Mouse (Mus musculus) lung, embryonic 16.5 days (tissue): ENCODE measurements around the gene Ppil6. TPM values are rescaled to one million over a fixed set of nuclear protein-coding genes. Genes with fewer than 3 reads are reported as not detected.

Experiments
- ATAC-seq: fragments of 200-750 bp; cut with Nextera tagmentation; 2 replicates; pipeline ENCODE4 v1.8.0; 2017; ENCODE audit warnings: low read depth, mild to moderate bottlenecking, moderate library complexity
- H3K27ac ChIP-seq: fragments of 300-500 bp; sonication (generic); 2 replicates; pipeline ENCODE4 v1.5.1; 2014; ENCODE audit warnings: mild to moderate bottlenecking, control low read depth, low read length
- H3K27me3 ChIP-seq: fragments of 300-500 bp; sonication (generic); 2 replicates; pipeline ENCODE4 v1.6.1; 2014; ENCODE audit warnings: low read depth, low read length, mixed read lengths; ENCODE audit not compliant: control insufficient read depth, insufficient read depth
- H3K36me3 ChIP-seq: fragments of 300-500 bp; sonication (generic); 2 replicates; pipeline ENCODE4 v1.6.1; 2014; ENCODE audit warnings: low read length; ENCODE audit not compliant: control insufficient read depth, insufficient read depth
- H3K4me1 ChIP-seq: fragments of 300-500 bp; sonication (generic); replicated peaks from 2 replicates; pipeline ENCODE4 v1.6.1; 2014; ENCODE audit warnings: low read length, mixed read lengths; ENCODE audit not compliant: control insufficient read depth, insufficient read depth
- H3K4me2 ChIP-seq: fragments of 300-500 bp; sonication (generic); 2 replicates; pipeline ENCODE4 v1.6.1; 2014; ENCODE audit warnings: low read depth, low read length, control low read depth
- H3K4me3 ChIP-seq: fragments of 300-500 bp; sonication (generic); 2 replicates; pipeline ENCODE4 v1.5.1; 2014; ENCODE audit warnings: mild to moderate bottlenecking, low read length, control low read depth
- H3K9ac ChIP-seq: fragments of 300-500 bp; sonication (generic); 2 replicates; pipeline ENCODE4 v1.6.1; 2014; ENCODE audit warnings: low read length, control low read depth
- H3K9me3 ChIP-seq: fragments of 300-500 bp; sonication (generic); 2 replicates; pipeline ENCODE4 v1.6.1; 2016; ENCODE audit warnings: low read length; ENCODE audit not compliant: control insufficient read depth
- WGBS: fragments of 180-500 bp; shearing (Covaris S2); extraction: QIAGEN DNeasy Blood & Tissue Kit; methylation state at CpG from one replicate; pipeline ENCODE4 v1.1.7; 2014; 5-methylcytosine and 5-hydroxymethylcytosine counted together
- polyA plus RNA-seq: library from polyadenylated mRNA; unstranded; fragments of >200 nt; fragmentation: Nextera tagmentation; extraction: Ambion mirVana; gene quantifications from 2 replicates; pipeline ENCODE4 v1.2.1, GENCODE M21; 2015

Gene Ppil6
- polyA plus RNA-seq: 4.0 and 6.4 TPM in 2 replicates

DNA sequence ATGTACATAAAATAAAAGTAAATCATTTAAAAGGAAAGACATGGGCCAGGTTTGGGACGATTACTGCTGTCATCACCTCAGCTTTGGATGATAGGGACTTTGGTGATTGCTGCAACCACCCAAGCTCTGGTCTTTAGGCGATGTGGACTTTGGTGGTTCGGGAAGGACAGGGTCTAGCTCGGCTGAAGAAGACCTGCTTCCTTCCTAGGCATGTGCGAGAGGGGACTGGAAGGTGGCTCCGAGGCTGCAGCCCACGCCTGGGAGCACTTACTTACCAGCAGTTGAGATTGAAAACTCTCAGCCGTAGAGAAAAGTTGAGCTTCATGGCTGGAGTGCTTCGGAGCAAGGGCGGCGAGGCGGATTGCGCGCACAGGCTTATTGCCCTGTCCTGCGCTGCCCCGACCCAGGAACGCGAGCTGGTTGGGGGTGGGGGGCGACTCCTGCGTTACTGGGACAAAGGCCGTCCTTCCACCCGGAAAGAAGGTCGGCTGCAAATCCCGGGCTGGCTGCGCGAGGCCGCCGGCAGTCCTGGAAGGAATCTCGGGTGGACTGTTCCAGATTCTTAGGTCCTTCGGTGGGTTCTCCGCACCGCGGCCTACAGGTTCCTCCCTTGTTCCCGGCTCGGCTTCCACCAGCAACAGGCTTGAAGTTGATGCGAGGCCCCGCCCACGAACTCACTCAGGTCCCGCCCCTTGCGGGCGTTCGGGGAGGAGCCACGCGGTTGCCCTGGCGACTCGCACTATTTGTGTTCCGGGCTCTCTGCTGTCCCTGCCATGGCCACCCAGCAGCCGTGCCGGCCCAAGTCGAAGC lies at the start of gene Ppil6, which contains the start of gene Smpd2:
Gene Ppil6, plus strand, starts transcription at position 732 of the 810 bp plus-strand sequence.
Gene Smpd2, minus strand, starts transcription at position 662 of the 810 bp plus-strand sequence.
- under 1% methylated on average over 50 of the region's 50 CpGs for WGBS
- Histone ChIP-seq H3K9ac (peak within 1 kb of the TSS; percentile 82), H3K36me3 (peaks cover 23% of the 10 kb centered on the region)

DNA sequence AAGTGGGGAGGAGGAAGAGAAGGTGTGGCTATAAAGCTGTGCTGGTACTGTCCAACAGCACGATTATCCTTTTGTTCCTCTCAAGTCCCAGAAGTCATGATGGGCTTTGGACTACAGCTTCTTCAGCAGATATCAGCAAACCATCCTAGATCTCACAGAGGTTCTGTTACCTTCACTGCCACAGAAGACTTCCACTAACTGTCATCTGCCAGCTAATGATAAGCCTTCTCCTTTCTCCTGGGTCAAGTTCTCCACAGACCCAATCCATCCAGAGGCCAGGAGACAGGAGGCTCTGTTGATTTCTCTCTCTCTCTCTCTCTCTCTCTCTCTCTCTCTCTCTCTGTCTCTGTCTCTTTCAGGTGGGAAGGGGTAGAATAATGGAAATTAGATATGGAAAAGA lies 42.0 kb upstream of the Ppil6 start:
- H3K9me3 ChIP-seq: no peaks in the 10 kb centered on the region
- H3K27me3 ChIP-seq: no peaks in the 10 kb centered on the region
- H3K36me3 ChIP-seq: 0 out of 2 replicates have a peak, but pooled peaks cover 6% of the 10 kb centered on the region
- H3K4me1 ChIP-seq: peaks cover 7% of the 10 kb centered on the region; the same call in 1 of the 2 replicates
- no peak overlapping the region for H3K9ac ChIP-seq
- H3K4me3 ChIP-seq: no peak overlapping the region
- no peak overlapping the region for H3K27ac ChIP-seq
- WGBS: 50% methylated on average over 1 of the region's 1 CpGs
- H3K4me2 ChIP-seq: no peak overlapping the region
- no peak for ATAC-seq

More for the DNA sequence above, at the start of gene Ppil6, which contains the start of gene Smpd2:
- Histone ChIP-seq H3K4me3 (peak within 1 kb of the TSS; percentile 77), H3K27ac (peak within 1 kb of the TSS; percentile 88), H3K27me3 (no peaks in the 10 kb centered on the region), H3K4me2 (peak within 1 kb of the TSS; percentile 100), H3K4me1 (peaks cover 17% of the 10 kb centered on the region), H3K9me3 (no peaks in the 10 kb centered on the region)
- peak; percentile 95 for ATAC-seq

DNA sequence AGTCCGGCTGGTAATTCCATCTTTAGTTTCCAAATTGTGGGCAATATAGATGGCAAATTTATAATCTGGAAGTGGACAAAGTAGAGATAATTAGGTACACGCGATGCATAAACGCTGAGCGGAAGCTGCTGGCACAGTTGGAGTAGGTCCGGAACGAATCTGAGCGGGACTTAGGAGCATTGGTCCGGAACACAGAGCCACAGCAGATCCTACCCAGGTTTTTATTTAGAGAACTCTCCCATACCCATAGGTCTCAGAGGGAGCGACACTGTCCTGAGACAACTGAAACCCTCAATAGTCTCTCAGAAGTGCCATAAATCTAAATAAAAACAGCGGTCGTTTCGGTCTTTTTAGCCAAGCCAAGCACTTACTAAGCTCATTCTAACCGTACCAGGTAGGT lies 40.6 kb upstream of the Ppil6 start:
- Histone ChIP-seq H3K36me3 (0 out of 2 replicates have a peak, but pooled peaks cover 6% of the 10 kb centered on the region), H3K9me3 (no peaks in the 10 kb centered on the region), H3K27ac (peak overlapping the region; percentile 73), H3K27me3 (no peaks in the 10 kb centered on the region), H3K4me3 (peak overlapping the region; percentile 84), H3K4me2 (peak overlapping the region; percentile 82), H3K9ac (peak overlapping the region; percentile 89), H3K4me1 (peaks cover 7% of the 10 kb centered on the region; the same call in 1 of the 2 replicates)
- peak; percentile 64 for ATAC-seq
- WGBS: 8% methylated on average over 14 of the region's 14 CpGs

DNA sequence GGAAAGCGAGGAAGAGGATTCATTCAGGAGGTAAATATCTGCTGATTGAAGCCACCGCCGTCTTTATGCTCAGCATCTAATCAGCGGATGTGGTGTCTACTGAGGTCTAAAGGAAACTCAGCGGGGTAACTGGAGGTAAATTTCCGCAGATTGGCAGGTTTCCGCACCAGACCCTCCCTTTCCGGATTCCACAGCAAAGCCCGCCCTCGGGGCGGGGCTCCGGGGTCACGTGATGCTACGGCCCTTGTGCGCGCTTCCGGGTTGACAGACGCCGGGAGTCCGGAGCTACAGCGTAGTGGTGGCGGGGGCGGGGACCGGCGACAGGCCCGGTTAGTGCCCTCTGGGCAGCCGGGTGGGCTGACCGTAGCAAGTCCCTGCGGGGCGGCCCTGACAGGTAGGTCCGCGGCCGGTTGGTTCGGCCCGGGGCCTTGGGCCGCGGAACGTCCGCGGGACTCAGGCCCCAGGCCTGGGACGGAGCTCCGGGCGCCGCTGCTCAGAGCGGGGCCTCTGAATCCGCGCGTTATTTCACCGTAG lies 40.0 kb upstream of the Ppil6 start, which contains the start of gene Zbtb24:
Gene Zbtb24, plus strand, starts transcription at position 247 of the 534 bp plus-strand sequence.
- under 1% methylated on average over 49 of the region's 49 CpGs for WGBS
- Histone ChIP-seq H3K4me3 (peak within 1 kb of the TSS; percentile 84), H3K36me3 (0 out of 2 replicates have a peak, but pooled peaks cover 8% of the 10 kb centered on the region), H3K4me1 (peaks cover 7% of the 10 kb centered on the region; the same call in 1 of the 2 replicates), H3K27me3 (no peaks in the 10 kb centered on the region), H3K9me3 (no peaks in the 10 kb centered on the region), H3K9ac (peak within 1 kb of the TSS; percentile 89), H3K4me2 (peak within 1 kb of the TSS; percentile 82), H3K27ac (peak within 1 kb of the TSS; percentile 73)
- ATAC-seq: peak; percentile 97

DNA sequence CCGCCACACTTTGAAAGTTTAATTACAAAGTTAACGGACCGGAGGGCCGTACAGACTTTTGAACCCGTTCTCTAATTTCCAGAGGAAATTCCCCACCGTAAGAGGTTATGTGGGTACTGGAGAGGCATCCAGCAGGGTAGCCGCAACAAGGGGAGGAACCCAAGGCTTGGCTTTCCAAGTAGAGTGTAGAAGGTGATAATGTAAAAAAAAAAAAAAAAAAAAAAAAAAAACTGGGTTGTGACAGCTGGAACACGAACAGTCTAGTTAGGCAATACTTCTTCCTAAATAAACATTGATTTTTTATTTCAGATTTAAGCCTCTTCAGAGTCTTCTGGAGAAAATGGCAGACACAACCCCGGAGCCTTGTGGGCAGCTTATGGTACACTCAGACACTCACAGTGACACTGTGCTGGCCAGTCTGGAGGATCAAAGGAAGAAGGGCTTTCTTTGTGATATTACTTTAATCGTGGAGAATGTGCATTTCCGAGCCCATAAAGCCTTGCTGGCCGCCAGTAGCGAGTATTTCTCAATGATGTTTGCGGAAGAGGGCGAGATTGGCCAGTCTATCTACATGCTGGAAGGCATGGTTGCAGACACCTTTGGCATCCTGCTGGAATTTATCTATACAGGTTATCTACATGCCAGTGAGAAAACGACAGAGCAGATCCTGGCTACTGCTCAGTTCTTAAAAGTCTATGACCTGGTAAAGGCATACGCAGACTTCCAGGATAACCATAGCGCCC lies 39.3 kb upstream of the Ppil6 start:
- peak overlapping the region; percentile 56 for H3K4me2 ChIP-seq
- peak overlapping the region; percentile 63; the same call in 1 of the 2 replicates for H3K27ac ChIP-seq
- peak overlapping the region; percentile 84 for H3K4me3 ChIP-seq
- ATAC-seq: peak; percentile 12; the same call in 1 of the 2 replicates
- H3K36me3 ChIP-seq: peaks cover 10% of the 10 kb centered on the region
- H3K9me3 ChIP-seq: no peaks in the 10 kb centered on the region
- no peaks in the 10 kb centered on the region for H3K27me3 ChIP-seq
- H3K4me1 ChIP-seq: peaks cover 7% of the 10 kb centered on the region; the same call in 1 of the 2 replicates
- H3K9ac ChIP-seq: peak overlapping the region; percentile 89
- WGBS: 44% methylated on average over 18 of the region's 18 CpGs

DNA sequence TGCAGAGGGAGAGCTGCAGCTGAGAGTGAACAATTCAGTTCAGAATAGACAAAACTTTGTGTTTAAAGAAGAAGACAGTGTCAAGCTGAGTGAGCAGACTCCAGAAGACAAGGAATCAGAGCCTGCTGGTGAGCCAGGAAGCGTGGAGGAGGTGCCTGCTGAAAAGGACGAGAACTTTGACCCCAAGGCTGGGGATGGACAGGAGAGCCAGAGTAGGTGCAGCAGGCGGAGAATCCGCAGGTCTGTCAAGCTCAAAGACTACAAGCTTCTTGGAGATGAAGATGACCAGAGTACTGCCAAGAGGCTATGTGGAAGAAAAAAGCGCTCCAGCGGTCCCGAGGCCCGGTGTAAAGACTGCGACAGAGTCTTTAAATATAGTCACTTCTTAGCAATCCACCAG lies 38.6 kb upstream of the Ppil6 start:
- Histone ChIP-seq H3K36me3 (peaks cover 10% of the 10 kb centered on the region), H3K9ac (no peak overlapping the region), H3K4me1 (peaks cover 7% of the 10 kb centered on the region; the same call in 1 of the 2 replicates), H3K27ac (no peak overlapping the region), H3K4me3 (no peak overlapping the region), H3K4me2 (no peak overlapping the region), H3K27me3 (no peaks in the 10 kb centered on the region), H3K9me3 (no peaks in the 10 kb centered on the region)
- ATAC-seq: no peak
- WGBS: 91% methylated on average over 9 of the region's 9 CpGs

DNA sequence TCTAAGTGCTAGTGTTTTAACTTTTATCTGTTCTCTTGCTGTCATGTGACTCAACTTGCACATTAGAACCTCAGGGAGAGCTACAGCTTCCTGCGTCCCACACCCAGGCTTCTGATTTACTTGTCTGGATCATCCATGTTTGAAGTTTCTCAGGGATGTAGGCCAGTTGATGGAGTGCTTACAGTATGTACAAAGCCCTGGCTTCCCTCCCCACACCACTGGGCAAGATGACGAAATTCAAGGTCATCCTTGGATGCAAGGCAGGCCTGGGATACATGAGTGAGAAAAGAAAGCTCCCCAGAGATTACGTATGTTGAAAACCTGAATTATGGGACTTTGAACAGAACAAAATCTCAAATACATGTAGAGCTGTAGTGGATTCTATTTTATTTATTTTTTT lies 37.4 kb upstream of the Ppil6 start:
- no peaks in the 10 kb centered on the region for H3K9me3 ChIP-seq
- no peak overlapping the region for H3K27ac ChIP-seq
- no peak overlapping the region for H3K4me3 ChIP-seq
- H3K9ac ChIP-seq: no peak overlapping the region
- H3K4me2 ChIP-seq: no peak overlapping the region
- no peaks in the 10 kb centered on the region for H3K27me3 ChIP-seq
- no peak for ATAC-seq
- peaks cover 13% of the 10 kb centered on the region for H3K36me3 ChIP-seq
- WGBS: 80% methylated on average over 3 of the region's 3 CpGs
- peaks cover 7% of the 10 kb centered on the region; the same call in 1 of the 2 replicates for H3K4me1 ChIP-seq

DNA sequence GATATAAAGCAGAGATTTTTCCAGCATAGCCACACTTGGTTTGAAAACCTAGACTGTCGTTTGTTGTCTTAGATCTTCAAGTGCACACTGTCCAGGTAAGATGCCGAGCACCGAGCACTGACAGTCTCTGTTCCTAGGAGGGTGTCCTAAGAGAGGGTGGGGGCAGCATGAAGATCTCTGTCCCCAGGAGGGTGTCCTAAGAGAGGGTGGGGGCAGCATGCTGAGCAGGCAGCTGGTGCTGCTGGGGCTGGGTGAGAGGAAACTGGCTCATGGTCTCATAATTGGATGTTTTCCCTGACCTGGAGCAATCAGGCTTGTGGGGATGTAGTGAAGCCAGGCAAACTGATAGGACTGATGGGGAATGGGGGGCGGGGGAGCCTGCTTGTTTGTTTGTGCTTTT lies 30.2 kb upstream of the Ppil6 start:
- H3K4me2 ChIP-seq: no peak overlapping the region
- H3K4me3 ChIP-seq: no peak overlapping the region
- no peaks in the 10 kb centered on the region for H3K9me3 ChIP-seq
- no peak overlapping the region for H3K27ac ChIP-seq
- H3K36me3 ChIP-seq: peaks cover 12% of the 10 kb centered on the region
- no peak for ATAC-seq
- H3K9ac ChIP-seq: no peak overlapping the region
- H3K27me3 ChIP-seq: no peaks in the 10 kb centered on the region
- WGBS: 77% methylated on average over 4 of the region's 4 CpGs
- no peaks in the 10 kb centered on the region for H3K4me1 ChIP-seq
